Mouse (Mus musculus) spleen, adult 12 weeks (tissue): ENCODE measurements around the gene Hhipl1.

Experiments
- DNase-seq: peaks from one replicate; pipeline ENCODE4 v3.0.0; 2022; ENCODE audit warnings: low spot score

Gene Hhipl1

DNA sequence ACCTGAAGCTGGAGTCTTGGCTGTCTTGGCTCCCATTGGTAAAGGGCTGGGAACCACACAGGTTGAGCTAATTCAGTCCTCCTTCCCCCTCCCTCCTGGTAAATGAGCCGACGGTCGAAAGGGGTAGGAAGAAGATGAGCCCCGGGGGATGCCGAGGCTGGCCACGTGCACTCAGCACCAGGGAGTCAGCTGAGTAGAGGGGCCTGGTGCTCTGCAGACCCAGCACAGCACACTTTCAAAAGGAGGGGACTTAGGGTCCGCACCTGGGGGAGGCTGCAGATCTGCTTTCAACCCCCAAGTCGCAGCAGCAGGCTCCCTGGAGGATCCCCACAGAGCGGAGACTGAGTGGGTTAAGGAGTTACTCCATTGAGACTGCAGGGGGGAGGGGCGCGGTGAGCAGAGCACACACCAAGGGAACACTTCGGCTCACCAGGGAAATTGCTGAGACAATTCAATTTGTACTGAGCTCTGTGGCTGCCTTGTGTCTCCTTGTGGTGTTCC, 28.7 kb upstream of the Hhipl1 start:
- no peak for DNase-seq

DNA sequence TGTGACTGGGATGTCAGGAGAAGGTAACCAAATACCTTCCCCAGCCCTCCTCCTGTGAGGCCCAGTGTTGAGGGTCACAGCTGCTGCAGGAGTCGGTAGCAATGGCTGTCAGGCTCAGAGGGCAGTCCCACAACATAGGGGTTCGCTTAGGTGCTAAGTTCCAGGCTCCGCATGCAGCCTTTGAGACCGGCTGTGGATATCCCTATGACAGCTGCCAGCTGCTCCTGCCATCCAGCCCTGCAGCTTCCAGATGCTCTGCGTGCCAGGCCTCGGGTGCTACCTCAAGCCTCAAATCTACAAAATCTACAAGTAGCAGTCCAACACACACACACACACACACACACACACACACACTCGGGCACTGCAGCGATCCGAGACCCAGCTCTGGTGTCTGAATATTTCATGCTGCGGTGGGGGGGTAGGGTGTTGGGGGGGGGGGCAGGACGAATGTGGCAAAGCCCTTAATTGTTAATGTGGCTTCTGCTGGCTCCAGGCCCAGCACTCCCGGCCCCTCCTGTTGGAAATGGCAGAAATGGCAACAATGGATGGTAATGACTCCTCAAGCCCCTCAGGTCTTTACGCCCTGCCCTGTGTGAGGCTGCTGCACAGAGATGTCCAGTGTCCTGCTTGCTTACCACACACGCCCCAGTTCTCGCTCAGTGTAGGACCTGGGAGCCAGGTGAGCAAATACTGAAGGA, 27.7 kb upstream of the Hhipl1 start:
- no peak for DNase-seq

DNA sequence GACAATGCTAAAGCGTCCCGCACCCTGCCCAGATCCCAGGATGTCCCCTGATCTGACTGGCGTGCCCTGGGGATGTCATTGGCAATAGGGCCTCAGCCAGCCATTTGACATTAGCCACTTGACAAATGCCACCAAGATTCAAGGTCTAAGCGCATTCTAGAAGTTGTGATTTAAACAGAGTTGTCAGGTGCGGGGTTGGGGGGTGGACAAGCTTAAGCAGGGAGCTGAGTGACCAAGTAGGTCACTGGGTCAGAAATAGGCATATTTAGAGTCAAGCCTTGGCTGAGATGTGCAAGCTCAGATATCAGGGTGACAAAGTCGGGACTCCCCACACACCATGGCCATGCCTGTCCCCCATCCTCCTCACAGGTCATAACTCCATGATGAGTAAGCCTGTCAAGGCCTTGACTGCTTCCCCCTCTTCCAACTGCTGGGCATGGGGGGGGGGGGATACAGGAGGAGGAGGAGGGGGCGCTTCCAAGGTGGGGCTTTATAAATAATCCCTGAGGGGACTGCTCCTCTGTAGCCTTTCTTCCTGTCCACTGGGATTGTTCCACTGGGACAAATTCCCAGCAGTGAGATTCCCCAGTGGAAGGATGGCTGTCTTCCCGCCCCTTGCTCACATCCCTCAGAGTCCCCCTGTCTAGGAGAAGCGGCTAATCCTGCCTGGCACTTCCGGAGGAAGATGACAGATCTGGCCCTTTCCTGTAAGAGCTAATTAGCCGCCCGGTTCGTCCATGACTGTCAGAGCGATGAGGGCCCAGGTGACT, 21.4 kb upstream of the Hhipl1 start:
- no peak for DNase-seq

DNA sequence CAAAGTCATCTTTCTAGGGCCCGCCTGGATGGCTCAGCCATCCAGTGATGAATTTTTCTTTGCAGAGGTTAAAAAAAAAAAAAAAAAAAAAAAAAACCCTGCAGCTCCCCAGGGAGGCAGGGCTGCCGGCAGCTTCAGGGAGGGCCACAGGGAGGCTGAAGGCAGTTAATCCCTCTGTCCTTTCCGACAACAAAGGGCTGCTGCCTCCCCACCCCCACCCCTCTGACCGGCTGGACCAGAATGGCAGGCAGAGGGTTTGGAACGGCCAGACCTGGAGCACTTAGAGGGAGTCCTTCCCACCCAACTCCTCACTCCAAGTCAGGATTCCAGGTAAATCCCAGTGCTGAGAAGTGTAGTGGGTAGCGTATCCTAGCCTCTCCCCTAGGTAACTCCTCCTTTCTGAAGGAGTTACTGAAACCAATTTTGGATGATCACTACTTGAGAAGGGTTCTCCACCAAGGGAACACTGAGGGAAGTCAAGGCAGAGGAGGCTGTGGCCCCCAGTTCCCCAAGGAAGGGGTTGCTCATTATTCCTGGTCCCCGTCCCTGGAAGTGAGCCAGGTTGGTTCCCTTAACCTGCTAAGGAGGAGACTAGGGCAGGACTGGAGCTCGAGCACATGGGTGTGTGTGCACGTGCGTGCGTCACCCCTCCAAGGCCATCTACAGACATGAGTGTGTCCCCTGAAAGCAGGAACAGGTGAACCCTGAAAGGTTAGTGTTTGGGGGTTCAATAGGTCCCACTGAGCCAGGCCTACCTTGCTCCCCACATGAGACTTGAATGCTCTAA, 20.7 kb upstream of the Hhipl1 start:
- DNase-seq = no peak

DNA sequence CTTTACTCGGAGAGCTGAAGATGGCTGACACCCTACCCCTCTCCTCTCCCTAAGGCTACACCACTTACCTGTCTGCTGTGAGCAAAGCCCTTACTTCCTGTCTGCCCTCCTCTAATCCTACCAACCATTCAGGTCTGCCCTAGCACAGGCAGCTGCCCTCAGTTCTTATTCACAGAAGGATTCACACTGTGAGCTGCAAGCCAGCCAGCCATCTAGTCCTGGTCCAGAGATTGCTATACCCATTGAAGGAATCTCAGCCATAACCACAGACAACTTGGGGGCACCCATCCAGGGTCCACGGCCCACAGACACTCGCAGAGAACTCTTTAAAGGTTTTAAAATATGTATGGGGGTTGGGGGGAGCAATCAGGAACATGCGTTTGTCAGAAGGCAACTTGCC, 19.7 kb upstream of the Hhipl1 start:
- no peak for DNase-seq

DNA sequence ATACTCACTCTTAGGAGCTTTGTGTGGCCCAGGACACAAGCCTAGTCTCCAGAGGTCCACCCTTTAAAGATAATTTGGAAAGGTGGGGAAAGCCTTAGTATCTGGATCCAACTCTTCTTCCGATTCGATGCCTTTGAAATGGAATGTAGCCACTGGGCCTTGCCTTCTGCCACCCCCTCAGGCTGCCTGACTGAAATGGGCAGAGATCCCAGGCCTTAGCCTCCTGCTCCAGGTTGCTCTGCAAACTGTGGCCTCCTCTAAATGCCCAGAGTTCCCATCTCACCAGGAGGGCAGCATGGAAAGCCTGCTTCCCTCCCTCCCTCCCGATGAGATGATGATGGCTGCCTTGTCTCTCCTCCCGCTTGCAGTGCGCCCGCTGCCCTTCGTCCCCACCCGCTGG, 19.1 kb upstream of the Hhipl1 start:
- DNase-seq = no peak

DNA sequence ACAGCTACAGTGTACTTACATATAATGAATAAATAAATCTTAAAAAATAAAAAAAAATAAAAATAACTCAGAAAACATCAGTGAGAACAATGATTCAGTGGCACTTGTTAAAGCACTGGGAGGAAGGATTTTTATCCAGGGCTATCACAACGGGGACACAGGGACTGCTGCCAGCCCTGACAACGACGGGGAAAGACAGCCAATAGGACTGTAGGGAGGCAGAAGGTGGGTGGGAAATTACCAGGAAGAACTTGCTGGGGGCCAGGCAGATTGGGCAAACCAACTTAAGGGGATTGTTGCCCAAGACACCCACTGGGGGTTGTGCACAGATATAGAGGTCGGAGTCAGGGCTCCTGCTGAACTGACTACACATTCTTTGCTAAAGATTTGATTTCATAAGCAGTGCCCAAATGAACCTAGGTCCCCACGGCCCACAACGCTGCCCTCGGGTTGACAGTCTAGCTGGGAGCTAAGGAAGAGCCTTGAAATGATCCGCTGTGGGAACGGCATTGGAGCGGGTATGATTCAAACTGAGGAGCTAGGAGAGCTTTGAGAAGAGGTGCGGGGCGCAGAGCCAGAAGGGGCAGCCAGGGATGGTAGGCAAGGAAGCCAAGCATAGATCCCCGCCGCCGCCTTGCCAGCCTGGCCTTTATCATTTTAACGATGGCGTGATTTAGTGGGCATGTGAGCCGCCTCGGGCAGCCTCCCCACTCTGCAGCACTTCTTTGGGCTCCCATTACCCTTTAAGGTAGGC, 17.8 kb upstream of the Hhipl1 start:
- DNase-seq = no peak

DNA sequence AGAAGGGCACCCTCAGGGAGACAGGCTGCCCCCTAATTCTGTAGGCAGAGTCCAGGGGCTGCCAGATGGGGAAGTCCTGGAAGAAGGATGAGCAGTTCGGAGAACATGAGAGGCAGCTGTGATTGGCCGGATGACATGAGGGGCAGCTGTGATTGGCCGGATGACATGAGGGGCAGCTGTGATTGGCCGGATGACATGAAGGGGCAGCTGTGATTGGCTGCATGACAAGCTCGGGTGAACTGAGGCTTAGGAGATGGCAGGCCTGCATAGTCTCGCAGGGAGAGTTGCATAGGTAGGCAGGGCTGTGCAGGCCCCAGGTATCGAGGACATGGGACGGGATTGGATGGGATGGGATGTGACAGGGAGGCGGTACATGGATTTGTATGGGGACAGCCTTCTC, 13.7 kb upstream of the Hhipl1 start:
- DNase-seq = no peak

DNA sequence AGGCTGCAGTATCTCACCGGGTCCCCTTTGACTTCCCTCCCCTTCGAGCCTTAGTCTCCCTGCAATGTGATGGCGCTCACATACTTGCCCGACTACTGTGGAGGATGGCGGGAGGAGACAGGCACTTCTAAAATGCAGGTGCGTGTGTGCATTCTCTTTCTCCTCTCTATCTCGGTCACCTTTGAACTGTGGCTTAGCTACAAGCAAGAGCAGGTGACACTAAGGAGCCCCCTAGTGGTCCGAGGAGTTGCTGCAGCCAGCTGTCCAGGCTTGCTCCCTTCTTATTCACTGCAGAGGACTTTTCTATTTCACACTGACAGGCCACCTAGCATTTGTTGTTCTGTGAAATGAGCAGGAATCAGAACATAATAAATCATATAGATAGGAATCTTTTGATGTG, 13.1 kb upstream of the Hhipl1 start:
- no peak for DNase-seq

DNA sequence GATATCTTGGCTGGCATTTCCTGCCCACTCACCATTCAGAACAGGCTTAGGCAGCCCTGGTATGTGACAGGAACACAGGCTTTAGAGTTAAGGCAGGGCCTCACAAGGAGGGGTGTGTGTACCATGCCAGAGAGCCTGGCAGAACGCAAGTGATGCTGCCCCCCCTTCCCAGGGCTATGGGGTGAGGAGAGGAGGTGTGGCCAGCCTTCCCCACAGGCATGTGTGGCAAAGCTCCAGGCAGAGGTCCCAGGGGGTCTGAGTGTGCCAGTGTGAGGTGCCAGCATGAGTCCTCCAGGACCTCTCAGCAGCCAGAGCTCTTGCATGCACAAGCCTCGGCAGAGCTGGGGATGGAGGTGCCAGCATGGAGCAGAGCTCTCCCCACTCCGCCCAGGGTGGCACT, 11.4 kb upstream of the Hhipl1 start:
- DNase-seq = no peak

DNA sequence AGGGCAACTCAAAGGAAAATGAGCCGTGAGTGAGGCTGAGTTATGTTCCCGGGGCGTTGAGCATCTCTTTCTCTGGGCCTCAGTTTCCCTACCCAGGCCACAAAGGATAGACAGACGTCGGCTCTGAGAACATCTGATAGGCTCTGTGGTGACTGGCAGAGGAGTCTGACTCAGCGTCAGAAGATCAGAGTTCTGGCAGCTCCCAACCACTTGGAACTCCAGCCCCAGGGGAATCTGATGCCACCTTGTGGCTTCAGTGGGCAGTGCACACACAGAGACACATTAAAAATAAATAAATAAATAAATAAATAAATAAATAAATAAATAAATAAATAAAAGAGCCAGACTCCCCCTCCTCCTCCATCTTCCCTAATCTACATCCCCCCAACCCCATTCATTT, 9.0 kb upstream of the Hhipl1 start:
- no peak for DNase-seq

DNA sequence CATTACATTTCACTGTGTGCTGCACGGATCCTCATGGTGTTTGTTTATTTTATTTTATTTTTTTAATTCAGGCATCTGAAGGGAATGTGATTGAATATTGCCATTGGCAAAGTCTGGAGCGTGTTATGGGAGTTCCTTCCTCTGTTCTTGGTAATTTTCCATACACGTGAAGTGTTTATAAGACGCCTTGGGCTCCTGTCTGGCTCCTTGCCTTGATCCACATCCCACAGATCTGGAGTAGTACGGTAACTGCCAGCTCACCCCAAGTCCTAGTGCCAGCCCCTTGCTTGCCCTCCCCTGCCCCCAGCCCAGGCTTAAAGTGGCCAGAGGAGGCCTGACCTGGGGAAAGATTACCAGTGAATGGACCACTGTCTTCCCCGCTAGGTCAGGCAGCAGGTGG, 5.1 kb upstream of the Hhipl1 start:
- no peak for DNase-seq

DNA sequence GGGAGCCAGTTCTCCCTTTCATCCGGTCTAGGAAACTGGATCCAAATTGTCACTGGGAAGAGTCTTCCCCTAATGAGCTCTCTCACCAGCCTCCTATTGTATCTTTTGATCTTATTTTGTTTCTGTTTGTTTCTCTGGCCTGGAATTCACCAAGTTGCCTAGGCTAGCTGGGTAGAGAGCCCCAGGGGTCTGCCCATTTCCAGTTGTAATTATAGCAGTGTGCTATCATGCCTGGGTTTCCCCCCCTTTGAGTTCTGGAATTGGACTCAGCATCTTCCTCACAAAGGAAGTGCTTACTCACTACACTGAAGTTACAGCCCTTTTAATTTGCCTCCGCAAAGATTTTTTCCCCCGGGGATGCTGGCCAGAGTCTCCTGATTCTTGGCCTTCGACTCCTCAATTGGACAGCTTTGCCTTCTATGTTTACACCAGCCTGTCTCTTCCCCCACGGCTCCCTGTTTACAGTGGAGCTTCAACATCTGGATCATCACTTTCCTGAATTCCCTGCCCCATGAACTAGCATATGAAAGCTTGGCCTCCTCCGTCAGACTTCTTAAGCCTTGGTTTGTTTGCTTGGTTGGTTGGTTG, 2.2 kb upstream of the Hhipl1 start:
- DNase-seq = no peak

DNA sequence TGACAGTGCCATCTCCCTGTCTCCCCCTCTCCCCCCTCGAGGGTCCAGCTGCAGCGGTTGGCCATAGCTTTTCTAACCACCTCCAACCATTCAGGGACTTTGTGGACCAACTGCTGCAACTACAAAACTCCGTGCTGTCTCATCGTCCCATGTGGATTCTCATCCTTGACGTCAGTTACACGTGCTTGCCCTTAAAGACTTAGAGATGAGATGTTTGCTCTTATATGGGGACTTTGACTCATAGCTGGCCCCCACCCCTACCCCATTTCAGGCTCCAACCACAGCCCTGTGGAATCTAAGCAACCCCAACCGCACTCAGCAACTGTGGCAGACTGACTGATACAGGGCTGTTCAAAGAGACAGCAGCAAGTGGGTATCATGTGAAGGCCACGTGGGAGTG, 898 bp upstream of the Hhipl1 start:
- DNase-seq = no peak

DNA sequence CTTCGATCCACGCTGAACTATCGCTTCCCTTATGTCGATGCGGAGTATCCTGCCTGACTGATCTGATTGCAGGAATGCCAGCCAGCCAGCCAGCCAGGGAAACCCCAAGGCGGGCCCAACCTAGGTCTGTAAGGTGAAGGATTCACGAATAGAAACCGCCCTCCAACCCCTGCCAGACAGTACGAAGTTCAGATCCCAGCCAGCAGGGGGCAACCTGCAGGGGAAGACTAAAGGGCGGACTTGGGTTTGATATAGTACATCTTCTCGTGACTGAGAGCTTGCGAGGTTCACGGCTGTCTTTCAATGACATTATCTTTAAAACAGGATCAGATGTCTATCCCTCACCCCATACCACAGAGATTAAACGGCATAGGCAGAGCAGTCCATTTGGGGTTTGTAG, 1.5 kb downstream of the Hhipl1 start:
- no peak for DNase-seq

DNA sequence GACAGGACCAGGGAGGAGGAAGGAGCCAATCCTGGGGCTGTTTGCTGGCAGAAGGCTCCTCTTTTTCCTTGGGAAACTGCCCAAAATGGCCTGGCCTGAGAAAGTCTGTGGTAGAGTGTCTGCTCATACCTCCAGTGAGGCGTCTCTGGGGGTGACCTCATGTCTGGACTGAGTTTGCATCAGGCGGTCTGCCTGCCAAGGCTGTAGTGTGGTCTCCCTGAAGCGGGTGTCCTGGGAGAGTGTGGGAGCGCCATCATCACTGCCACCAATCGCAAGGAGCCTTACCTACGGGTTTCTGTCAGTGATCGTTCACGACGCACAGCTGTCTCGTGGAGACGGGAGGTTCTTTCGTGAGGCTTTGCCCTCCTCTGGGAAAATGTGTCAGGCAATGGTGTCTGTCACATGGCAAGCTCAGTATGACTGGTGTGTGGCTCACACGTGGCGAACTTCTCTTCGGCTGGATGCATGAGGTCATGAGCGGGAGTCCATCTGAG, 2.3 kb downstream of the Hhipl1 start:
- no peak for DNase-seq

DNA sequence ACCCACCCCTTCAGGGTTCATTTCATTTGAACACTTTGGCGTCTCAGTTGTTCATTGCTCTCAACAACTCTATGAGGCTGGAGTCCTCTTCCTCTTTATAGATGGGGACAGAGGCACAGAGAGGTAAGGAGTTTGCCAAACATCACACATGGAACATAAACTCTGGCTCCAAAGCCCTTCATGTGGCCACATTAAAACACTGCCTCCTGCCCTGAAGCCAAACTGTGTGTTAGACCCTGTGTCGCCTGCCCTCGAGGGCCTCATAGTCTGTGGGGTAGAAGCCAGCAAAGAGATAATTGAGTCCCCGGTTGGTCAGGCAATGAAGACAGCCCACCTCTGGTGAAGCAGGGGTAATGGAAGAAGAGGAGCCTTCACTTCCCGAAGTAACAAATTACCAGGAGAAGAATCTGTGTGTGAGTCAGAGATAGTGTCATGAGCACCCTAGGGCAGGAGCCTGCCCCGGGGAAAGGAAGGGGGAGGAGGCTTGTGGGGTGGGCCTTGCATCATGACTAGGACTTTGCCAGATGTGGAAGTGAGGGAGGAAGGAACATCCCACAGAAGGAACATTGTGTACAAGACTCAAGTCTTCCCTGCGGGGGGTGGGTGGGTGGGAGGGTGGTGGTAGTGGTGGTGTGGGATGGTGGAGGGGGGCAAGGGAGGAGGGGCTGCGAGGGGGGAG, 3.2 kb downstream of the Hhipl1 start:
- DNase-seq = no peak

DNA sequence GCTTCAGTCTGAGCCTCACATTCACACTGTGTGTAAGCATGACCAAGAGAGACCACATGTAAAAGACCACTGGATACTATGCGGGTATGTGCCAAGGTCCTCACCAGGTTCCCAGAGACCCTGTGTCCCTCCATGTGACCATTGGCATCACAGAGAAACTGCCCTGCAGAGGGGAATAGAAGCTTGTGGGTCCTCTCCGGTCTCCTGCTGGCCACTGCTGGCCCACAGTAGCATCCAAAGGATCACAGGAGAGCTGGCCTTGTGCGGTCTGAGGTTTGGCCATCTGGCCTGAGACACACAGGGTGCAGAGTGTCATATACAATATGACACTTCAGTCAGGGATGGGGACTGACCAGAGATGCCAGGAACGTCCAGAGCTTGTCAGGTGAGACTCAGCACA, 4.0 kb downstream of the Hhipl1 start:
- no peak for DNase-seq

DNA sequence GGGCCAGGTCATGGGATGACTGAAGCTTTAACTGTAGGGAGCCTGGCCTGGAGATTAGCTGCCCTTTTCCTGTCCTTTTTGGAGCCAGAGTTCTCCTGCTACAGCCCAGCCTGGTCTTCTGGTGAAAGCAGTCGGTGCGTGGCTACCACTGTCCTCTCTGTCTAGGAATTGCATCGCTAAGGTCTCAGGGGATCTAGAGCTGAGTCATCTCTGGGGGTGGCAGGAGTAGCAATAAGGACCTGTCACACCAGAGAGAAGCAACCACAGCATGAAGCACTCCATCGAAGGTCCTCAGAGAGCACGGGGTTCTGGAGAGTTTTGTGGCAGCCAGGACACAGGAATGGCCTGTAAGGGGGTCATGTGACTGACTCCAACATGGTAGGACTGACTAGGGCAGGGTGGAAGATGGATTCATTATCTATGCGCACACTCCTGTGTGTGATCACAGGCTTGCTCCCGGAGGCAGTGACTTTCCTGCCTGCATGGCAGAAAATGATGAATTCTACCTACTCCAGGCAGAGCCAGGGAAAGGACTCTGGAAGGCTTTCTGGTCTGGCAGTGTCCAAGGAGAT, 4.5 kb downstream of the Hhipl1 start:
- no peak for DNase-seq

DNA sequence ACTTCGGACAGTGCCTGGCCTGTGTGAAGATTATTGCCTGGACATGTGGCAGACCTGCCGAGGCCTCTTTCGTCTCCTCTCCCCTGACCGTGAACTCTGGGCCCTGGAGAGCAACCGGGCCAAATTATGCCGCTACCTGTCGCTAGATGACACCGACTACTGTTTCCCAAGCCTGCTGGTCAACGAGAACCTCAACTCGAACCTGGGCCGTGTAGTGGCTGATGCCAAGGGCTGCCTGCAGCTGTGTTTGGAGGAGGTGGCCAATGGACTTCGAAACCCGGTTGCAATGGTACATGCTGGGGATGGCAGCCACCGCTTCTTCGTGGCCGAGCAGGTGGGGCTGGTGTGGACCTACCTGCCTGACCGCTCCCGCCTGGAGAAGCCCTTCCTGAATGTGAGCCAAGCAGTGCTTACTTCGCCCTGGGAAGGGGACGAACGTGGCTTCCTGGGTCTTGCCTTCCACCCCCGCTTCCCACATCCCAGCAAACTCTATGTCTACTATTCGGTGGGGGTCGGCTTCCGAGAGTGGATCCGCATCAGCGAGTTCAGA, 5.7 kb downstream of the Hhipl1 start:
- no peak for DNase-seq
